Mouse (Mus musculus) G1E (cell line): ENCODE results near the gene Tns1.

Source experiments
- CTCF ChIP-seq: IDR thresholded peaks from 2 replicates; pipeline ENCODE4 v1.5.1; 2012; ENCODE audit warnings: low read depth, low read length, inconsistent platforms, mixed read lengths
- GATA1 ChIP-seq: IDR thresholded peaks from 2 replicates; pipeline ENCODE4 v1.6.1; 2012; ENCODE audit warnings: borderline replicate concordance, low read length, inconsistent platforms, mixed read lengths
- POLR2AphosphoS5 ChIP-seq: IDR thresholded peaks from 2 replicates; pipeline ENCODE4 v1.6.1; 2012; ENCODE audit warnings: low read depth, low read length, inconsistent platforms; ENCODE audit not compliant: insufficient replicate concordance
- TAL1 ChIP-seq: conservative IDR thresholded peaks from 2 replicates; pipeline ENCODE4 v1.6.1; 2012; ENCODE audit warnings: low read depth, low read length, inconsistent platforms, mixed read lengths

GRCm38 (mm10) chr1:74015513-74016234 is 108.6 kb downstream of the Tns1 start:
- TF ChIP-seq CTCF (no peak), GATA1 (no peak), TAL1 (no peak), POLR2AphosphoS5 (no peak)
